Mouse (Mus musculus): ENCODE results near the gene Jagn1. TPM values are rescaled to one million over a fixed set of nuclear protein-coding genes. Genes with fewer than 3 reads are reported as not detected.

Jagn1 gene
- total RNA-seq, 1 experiment from 2014 or later = 28.6 TPM

Other genes starting within 250 kb of the Jagn1 start
- not detected in 2 replicates for gene Lhfpl4, start 247.2 kb upstream of the Jagn1 start, total RNA-seq (2017)
- 20.5 and 35.4 TPM in 2 replicates for gene Mtmr14, start 204.7 kb upstream of the Jagn1 start, total RNA-seq (2017)
- gene Cpne9, start 160.3 kb upstream of the Jagn1 start, total RNA-seq (2017) = 0.05 TPM in 1 of 2 replicates, not detected in the other
- gene Brpf1, start 135.4 kb upstream of the Jagn1 start, total RNA-seq (2017) = 27.5 and 35.7 TPM in 2 replicates
- gene Ogg1, start 115.6 kb upstream of the Jagn1 start, total RNA-seq (2017) = 10.2 and 11.7 TPM in 2 replicates
- gene Camk1, start 98.6 kb upstream of the Jagn1 start, total RNA-seq (2017) = 29.9 and 41.3 TPM in 2 replicates
- gene Tada3, start 64.7 kb upstream of the Jagn1 start, total RNA-seq (2017) = 20.7 and 33.1 TPM in 2 replicates
- gene Arpc4, start 64.5 kb upstream of the Jagn1 start, total RNA-seq (2017) = 175 and 193 TPM in 2 replicates
- gene Ttll3, start 53.3 kb upstream of the Jagn1 start, total RNA-seq (2017) = 0.78 and 1.4 TPM in 2 replicates
- 5.5 and 9.0 TPM in 2 replicates for gene Rpusd3, start 23.2 kb upstream of the Jagn1 start, total RNA-seq (2017)
- not detected in 2 replicates for gene Cidec, start 6.8 kb upstream of the Jagn1 start, total RNA-seq (2017)
- gene Il17re, start 15.9 kb downstream of the Jagn1 start, total RNA-seq (2017) = 1.6 and 2.6 TPM in 2 replicates
- 0.09 and 0.44 TPM in 2 replicates for gene Il17rc, start 28.9 kb downstream of the Jagn1 start, total RNA-seq (2017)
- gene Creld1, start 40.7 kb downstream of the Jagn1 start, total RNA-seq (2017) = 4.1 and 9.4 TPM in 2 replicates
- not detected in 2 replicates for gene Prrt3, start 59.4 kb downstream of the Jagn1 start, total RNA-seq (2017)
- 31.3 and 40.9 TPM in 2 replicates for gene Emc3, start 89.1 kb downstream of the Jagn1 start, total RNA-seq (2017)
- gene Fancd2, start 89.1 kb downstream of the Jagn1 start, total RNA-seq (2017) = 21.1 and 31.8 TPM in 2 replicates
- gene Fancd2os, start 158.1 kb downstream of the Jagn1 start, total RNA-seq (2017) = 1.7 TPM in 1 of 2 replicates, not detected in the other
- 115 and 131 TPM in 2 replicates for gene Brk1, start 162.2 kb downstream of the Jagn1 start, total RNA-seq (2017)
- 10.6 and 15.9 TPM in 2 replicates for gene Vhl, start 181.4 kb downstream of the Jagn1 start, total RNA-seq (2017)
- 10.8 and 21.1 TPM in 2 replicates for gene Irak2, start 195.9 kb downstream of the Jagn1 start, total RNA-seq (2017)